9 mouse cellular contexts compared by ENCODE assay signal in genomic region chr11:75245372-75246330, GRCm38 (mm10). TPM values are rescaled to one million over a fixed set of nuclear protein-coding genes. Genes with fewer than 3 reads are reported as not detected.
DNase-seq lines count a peak whose midpoint lies in the region; ATAC-seq and TF ChIP-seq lines count a peak whose summit lies in the region.
"Had no signal": no experiment of that assay in that cellular context is flagged by ENCODE, and none has a peak within 500 bp of the region (broad histone marks: within the 10 kb centered on the region; RNA-seq: fewer than 3 reads in every experiment).

No protein-coding gene starts in this region.

- no peaks in the 10 kb centered on the region for H3K27me3 ChIP-seq in heart, embryonic 13.5 days (replicated peaks)
- H3K27me3 ChIP-seq in hindbrain, postnatal 0 days (ENCODE audit: insufficient read depth, low read length): no peaks in the 10 kb centered on the region
- H3K27me3 ChIP-seq: CH12.LX had no signal

- peak overlapping the region; percentile 55 for H3K9ac ChIP-seq in heart, embryonic 13.5 days
- no peak overlapping the region for H3K9ac ChIP-seq in hindbrain, postnatal 0 days (replicated peaks; ENCODE audit: low read length)

- intact Hi-C loops in heart, postnatal 10 days (cut with DNase I): no loop called here
- intact Hi-C loops in gastrocnemius, postnatal 14 days (cut with DNase I; ENCODE audit: low total_unique reads): no loop called here

- TF ChIP-seq CTCF in hindbrain, postnatal 0 days (IDR thresholded peaks at IDR 0.05; ENCODE audit: low read depth): 0 out of 2 replicates have a peak, but pooled peaks have one; percentile 4

- H3K27ac ChIP-seq in heart, embryonic 13.5 days (replicated peaks): peak overlapping the region; percentile 75
- H3K27ac ChIP-seq in hindbrain, postnatal 0 days: no peak overlapping the region

- ATAC-seq in heart, embryonic 13.5 days (ENCODE audit: extremely low read depth, insufficient number of reproducible peaks, low FRiP score, low TSS enrichment): no peak
- peak; percentile 50 for ATAC-seq in hindbrain, postnatal 0 days
- peak; percentile 35 for ATAC-seq in megakaryocyte-erythroid progenitor cell, adult 5-6 weeks (replicated peaks; ENCODE audit: low FRiP score, low TSS enrichment, poor library complexity, severe bottlenecking)

- H3K4me1 ChIP-seq in heart, embryonic 13.5 days: peaks cover 88% of the 10 kb centered on the region
- H3K4me1 ChIP-seq in hindbrain, postnatal 0 days (ENCODE audit: insufficient read depth, low read length): 0 out of 2 replicates have a peak, but pooled peaks cover 12% of the 10 kb centered on the region

- no peaks in the 10 kb centered on the region for H3K36me3 ChIP-seq in heart, embryonic 13.5 days
- no peaks in the 10 kb centered on the region for H3K36me3 ChIP-seq in hindbrain, postnatal 0 days (ENCODE audit: insufficient read depth, low read length)

- WGBS in heart, embryonic 13.5 days: 34% methylated on average over 16 of the region's 16 CpGs
- WGBS in hindbrain, postnatal 0 days: 26% methylated on average over 16 of the region's 16 CpGs

- no peak overlapping the region for H3K4me3 ChIP-seq in heart, embryonic 13.5 days
- no peak overlapping the region for H3K4me3 ChIP-seq in hindbrain, postnatal 0 days (ENCODE audit: low read length)

- DNase-seq in heart, postnatal 10 days: no peak
- DNase-seq in MN1 (ENCODE audit: low spot score): peak; percentile 44
- peak; percentile 39 for DNase-seq in hindbrain, postnatal 0 days (ENCODE audit: low spot score)
- no peak for DNase-seq in spleen, adult 12 weeks (ENCODE audit: low spot score)
- no peak for DNase-seq in gastrocnemius, postnatal 14 days
- no peak for DNase-seq in layer of hippocampus, postnatal 36 days

- no peaks in the 10 kb centered on the region for H3K9me3 ChIP-seq in heart, embryonic 13.5 days
- no peaks in the 10 kb centered on the region for H3K9me3 ChIP-seq in hindbrain, postnatal 0 days (ENCODE audit: low read length)

- peak overlapping the region; percentile 21 for H3K4me2 ChIP-seq in heart, embryonic 13.5 days
- H3K4me2 ChIP-seq in hindbrain, postnatal 0 days (ENCODE audit: low read depth, low read length): no peak overlapping the region

RNA-seq across cellular contexts. Expression of gene Rtn4rl1, which starts 52.1 kb away (rescaled TPM):
- polyA plus RNA-seq in heart, embryonic 13.5 days (2015; fragmentation: Nextera tagmentation; extraction: Ambion mirVana): 10.2 and 12.4 TPM in 2 replicates
- total RNA-seq in heart, postnatal 10 days (2021): 10 to 100 TPM; 13.9 to 21.4 TPM
- total RNA-seq in hindbrain, postnatal 0 days (2014; rRNA removed): 13.0 and 13.4 TPM in 2 replicates
- polyA plus RNA-seq in hindbrain, postnatal 0 days (2015; fragmentation: Nextera tagmentation; extraction: Ambion mirVana): 9.9 and 10.7 TPM in 2 replicates
- not detected in 2 replicates for total RNA-seq in megakaryocyte-erythroid progenitor cell, adult 5-6 weeks (2014; fragmentation: Nextera tagmentation)
- 0.80 TPM in 1 of 2 replicates, not detected in the other for total RNA-seq in megakaryocyte-erythroid progenitor cell, adult 5-6 weeks (2017)
- 1 to 10 TPM; 2.1 to 3.0 TPM for total RNA-seq in gastrocnemius, postnatal 14 days (2021)
- total RNA-seq in layer of hippocampus, postnatal 36 days (2021): 100 to 1,000 TPM; 103 to 107 TPM

RNA-seq across cellular contexts. Expression of gene Dph1, which starts 54.6 kb away (rescaled TPM):
- polyA plus RNA-seq in heart, embryonic 13.5 days (2015; fragmentation: Nextera tagmentation; extraction: Ambion mirVana): 19.3 and 21.3 TPM in 2 replicates
- total RNA-seq in heart, postnatal 10 days (2021): 10 to 100 TPM; 13.9 to 15.6 TPM
- 31.3 and 39.2 TPM in 2 replicates for total RNA-seq in hindbrain, postnatal 0 days (2014; rRNA removed)
- polyA plus RNA-seq in hindbrain, postnatal 0 days (2015; fragmentation: Nextera tagmentation; extraction: Ambion mirVana): 13.5 and 13.6 TPM in 2 replicates
- 22.3 and 25.0 TPM in 2 replicates for total RNA-seq in megakaryocyte-erythroid progenitor cell, adult 5-6 weeks (2014; fragmentation: Nextera tagmentation)
- 13.3 and 14.2 TPM in 2 replicates for total RNA-seq in megakaryocyte-erythroid progenitor cell, adult 5-6 weeks (2017)
- total RNA-seq in gastrocnemius, postnatal 14 days (2021): 1 to 10 TPM; 6.6 to 6.9 TPM
- total RNA-seq in layer of hippocampus, postnatal 36 days (2021): 10 to 100 TPM; 33.4 to 33.9 TPM

Comparison
In these comparisons a context has a peak if more than half of its experiments do, and no peak if none do; other contexts are left out.
1. DNase-seq: peak in MN1 (single experiment) and hindbrain, postnatal 0 days (single experiment); none in heart, postnatal 10 days (0 of 2), spleen, adult 12 weeks (single experiment), gastrocnemius, postnatal 14 days (single experiment) and layer of hippocampus, postnatal 36 days (0 of 2).